Mouse (Mus musculus): Measurements from ENCODE around the gene Omp. TPM values are rescaled to one million over a fixed set of nuclear protein-coding genes. Genes with fewer than 3 reads are reported as not detected.
A peak's percentile ranks its signal among the peaks of the same experiment; 100 is the strongest.
"Not testable (repeated sequence)": the region's sequence is repeated elsewhere in the genome, so short reads cannot be mapped to it uniquely, and the experiment has no call there.

Omp gene
- total RNA-seq (2021): under 1 TPM in 1 of 2 experiments, not detected in 1; 0.11 TPM

GRCm38 (mm10) chr7:98145402-98145801, at the start of gene Omp:
Omp (minus strand) TSS chr7:98145502.
- intact Hi-C loops (cut with DNase I): no loop called here
- no peak for DNase-seq

- intact Hi-C loops (cut with DNase I): no loop called here
- no peak for DNase-seq
Measured at GRCm38 (mm10) chr7:98194026-98194792, 48.9 kb upstream of the Omp start.

- DNase-seq: peak in 1 of 2 experiments; percentile 20
- intact Hi-C loops (cut with DNase I): no loop called here
Measured at GRCm38 (mm10) chr7:98193515-98194025, 48.3 kb upstream of the Omp start.

GRCm38 (mm10) chr7:98191571-98192250, 46.4 kb upstream of the Omp start:
- peak in 1 of 2 experiments; percentile 37 for DNase-seq
- intact Hi-C loops (cut with DNase I): loop anchor here (1.0 kb wide), 2 partner anchors 36 to 150 kb away; no protein-coding TSS in a partner anchor

- intact Hi-C loops (cut with DNase I): no loop called here
Measured at GRCm38 (mm10) chr7:98190578-98190977, 45.3 kb upstream of the Omp start.

GRCm38 (mm10) chr7:98189745-98190144, 44.4 kb upstream of the Omp start:
- DNase-seq: no peak
- intact Hi-C loops (cut with DNase I): no loop called here

More at GRCm38 (mm10) chr7:98190578-98190977, 45.3 kb upstream of the Omp start:
- no peak for DNase-seq

- intact Hi-C loops (cut with DNase I): no loop called here
- no peak for DNase-seq
Measured at GRCm38 (mm10) chr7:98188680-98189079, 43.4 kb upstream of the Omp start.

GRCm38 (mm10) chr7:98188238-98188637, 42.9 kb upstream of the Omp start:
- DNase-seq: no peak
- intact Hi-C loops (cut with DNase I): no loop called here

- DNase-seq; intact Hi-C loops (cut with DNase I): not testable (repeated sequence)
Measured at GRCm38 (mm10) chr7:98187332-98187731, 42.0 kb upstream of the Omp start.

GRCm38 (mm10) chr7:98186637-98187036, 41.3 kb upstream of the Omp start:
- intact Hi-C loops (cut with DNase I): no loop called here
- DNase-seq: no peak

GRCm38 (mm10) chr7:98185326-98185725, 40.0 kb upstream of the Omp start:
- intact Hi-C loops (cut with DNase I): no loop called here
- peak in 1 of 2 experiments; percentile 20 for DNase-seq

GRCm38 (mm10) chr7:98178560-98179231, 33.4 kb upstream of the Omp start:
- intact Hi-C loops (cut with DNase I): no loop called here
- no peak for DNase-seq

- intact Hi-C loops (cut with DNase I): no loop called here
- peak; percentile 67 to 72 for DNase-seq
Measured at GRCm38 (mm10) chr7:98177929-98178559, 32.7 kb upstream of the Omp start, which contains the start of gene Capn5. Capn5 (minus strand) TSS chr7:98178274.

GRCm38 (mm10) chr7:98177566-98177928, 32.2 kb upstream of the Omp start:
- DNase-seq: no peak
- intact Hi-C loops (cut with DNase I): no loop called here

GRCm38 (mm10) chr7:98177071-98177485, 31.8 kb upstream of the Omp start:
- intact Hi-C loops (cut with DNase I): no loop called here

GRCm38 (mm10) chr7:98176322-98177070, 31.2 kb upstream of the Omp start:
- no peak for DNase-seq
- intact Hi-C loops (cut with DNase I): no loop called here

More at GRCm38 (mm10) chr7:98177071-98177485, 31.8 kb upstream of the Omp start:
- no peak for DNase-seq

- intact Hi-C loops (cut with DNase I): no loop called here
- DNase-seq: no peak
Measured at GRCm38 (mm10) chr7:98174883-98175755, 29.8 kb upstream of the Omp start.

- DNase-seq: no peak
- intact Hi-C loops (cut with DNase I): no loop called here
Measured at GRCm38 (mm10) chr7:98173408-98173807, 28.1 kb upstream of the Omp start.

- no peak for DNase-seq
- intact Hi-C loops (cut with DNase I): no loop called here
Measured at GRCm38 (mm10) chr7:98172661-98173060, 27.4 kb upstream of the Omp start.

All from heart, postnatal 36 days (tissue).